Mouse (Mus musculus) midbrain, embryonic 15.5 days (tissue): ENCODE results near the gene Nat8f3. TPM values are rescaled to one million over a fixed set of nuclear protein-coding genes. Genes with fewer than 3 reads are reported as not detected.
"Not testable (repeated sequence)": the region's sequence is repeated elsewhere in the genome, so short reads cannot be mapped to it uniquely, and the experiment has no call there.

Experiments used
- ATAC-seq: fragments of 200-750 bp; cut with Nextera tagmentation; replicated peaks from 2 replicates; pipeline ENCODE4 v1.8.0; 2017; ENCODE audit warnings: moderate TSS enrichment
- H3K27ac ChIP-seq: fragments of 300-500 bp; sonication (generic); 2 replicates; pipeline ENCODE4 v1.5.1; 2015; ENCODE audit warnings: mild to moderate bottlenecking, inconsistent platforms
- H3K27me3 ChIP-seq: fragments of 300-500 bp; sonication (generic); replicated peaks from 2 replicates; pipeline ENCODE4 v1.6.1; 2015; ENCODE audit warnings: inconsistent platforms
- H3K36me3 ChIP-seq: fragments of 300-500 bp; sonication (generic); replicated peaks from 2 replicates; pipeline ENCODE4 v1.6.1; 2015; ENCODE audit warnings: inconsistent platforms
- H3K4me1 ChIP-seq: fragments of 300-500 bp; sonication (generic); 2 replicates; pipeline ENCODE4 v1.6.1; 2015; ENCODE audit warnings: inconsistent platforms
- H3K4me2 ChIP-seq: fragments of 300-500 bp; sonication (generic); 2 replicates; pipeline ENCODE4 v1.6.1; 2015; ENCODE audit warnings: inconsistent platforms, mild to moderate bottlenecking, moderate library complexity
- H3K4me3 ChIP-seq: fragments of 300-500 bp; sonication (generic); 2 replicates; pipeline ENCODE4 v1.5.1; 2015; ENCODE audit warnings: mild to moderate bottlenecking, inconsistent platforms
- H3K9ac ChIP-seq: fragments of 300-500 bp; sonication (generic); 2 replicates; pipeline ENCODE4 v1.6.1; 2015; ENCODE audit warnings: mild to moderate bottlenecking, inconsistent platforms
- H3K9me3 ChIP-seq: fragments of 300-500 bp; sonication (generic); 2 replicates; pipeline ENCODE4 v1.6.1; 2016; ENCODE audit warnings: inconsistent platforms
- WGBS: fragments of 180-500 bp; shearing (Covaris S2); methylation state at CpG from one replicate; pipeline ENCODE4 v1.1.7; 2015; ENCODE audit warnings: mixed read lengths; 5-methylcytosine and 5-hydroxymethylcytosine counted together
- polyA plus RNA-seq: library from polyadenylated mRNA; unstranded; fragments of >200 nt; fragmentation: Nextera tagmentation; extraction: Ambion mirVana; gene quantifications from 2 replicates; pipeline ENCODE4 v1.2.1, GENCODE M21; 2015

Nat8f3 gene
- 0.28 and 0.36 TPM in 2 replicates for polyA plus RNA-seq

DNA sequence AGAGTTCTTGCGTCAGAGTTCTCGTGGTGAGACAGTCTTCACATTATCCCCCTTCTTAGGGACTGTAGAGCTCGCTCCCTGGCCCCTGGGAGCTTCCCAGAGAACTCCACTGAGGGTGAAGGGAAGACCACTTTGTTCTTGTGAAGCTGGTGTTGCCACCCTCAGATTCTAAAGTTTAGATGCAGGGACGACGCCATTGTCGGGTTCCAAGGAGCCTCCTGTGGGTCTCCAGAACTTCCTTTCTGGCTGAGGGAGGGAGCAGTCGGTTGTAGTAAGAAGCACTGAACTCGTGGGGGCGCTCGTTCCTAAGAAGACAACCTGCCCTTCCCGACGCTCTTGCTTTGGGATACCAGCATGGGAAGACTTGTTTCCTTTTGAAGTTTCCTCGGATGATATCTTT is at the start of gene Nat8f3:
Gene Nat8f3, minus strand, starts transcription at position 223 of the 400 bp plus-strand sequence.
- not testable (repeated sequence) for H3K4me2 ChIP-seq, ATAC-seq, H3K9me3 ChIP-seq, H3K4me3 ChIP-seq, H3K27me3 ChIP-seq, H3K4me1 ChIP-seq, H3K27ac ChIP-seq, H3K36me3 ChIP-seq, H3K9ac ChIP-seq
- 63% methylated on average over 13 of the region's 13 CpGs for WGBS

DNA sequence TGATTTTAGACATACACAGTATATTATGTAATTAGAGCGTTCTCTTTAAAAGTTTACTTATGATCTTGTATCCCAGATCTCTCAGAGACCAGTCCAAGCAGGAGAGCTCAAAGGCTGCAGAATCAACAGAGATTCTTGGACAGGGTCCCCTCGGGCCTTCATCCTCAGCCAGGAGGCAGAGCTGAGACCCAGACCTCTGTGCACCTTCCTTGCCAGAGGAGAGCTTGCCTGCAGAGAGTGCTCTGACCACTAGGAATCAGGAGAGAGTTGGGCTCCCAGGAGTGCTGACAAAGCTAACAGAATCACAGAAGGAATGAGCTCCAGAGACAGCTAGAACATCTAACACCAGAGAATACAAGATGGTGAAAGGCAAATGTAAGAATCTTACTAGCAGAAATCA is 47.8 kb upstream of the Nat8f3 start:
- Histone ChIP-seq H3K4me1 (no peaks in the 10 kb centered on the region), H3K27me3 (no peaks in the 10 kb centered on the region), H3K9ac (no peak overlapping the region), H3K4me2 (no peak overlapping the region), H3K36me3 (no peaks in the 10 kb centered on the region), H3K9me3 (no peaks in the 10 kb centered on the region), H3K27ac (no peak overlapping the region), H3K4me3 (no peak overlapping the region)
- ATAC-seq = no peak
- 87% methylated on average over 2 of the region's 2 CpGs for WGBS

DNA sequence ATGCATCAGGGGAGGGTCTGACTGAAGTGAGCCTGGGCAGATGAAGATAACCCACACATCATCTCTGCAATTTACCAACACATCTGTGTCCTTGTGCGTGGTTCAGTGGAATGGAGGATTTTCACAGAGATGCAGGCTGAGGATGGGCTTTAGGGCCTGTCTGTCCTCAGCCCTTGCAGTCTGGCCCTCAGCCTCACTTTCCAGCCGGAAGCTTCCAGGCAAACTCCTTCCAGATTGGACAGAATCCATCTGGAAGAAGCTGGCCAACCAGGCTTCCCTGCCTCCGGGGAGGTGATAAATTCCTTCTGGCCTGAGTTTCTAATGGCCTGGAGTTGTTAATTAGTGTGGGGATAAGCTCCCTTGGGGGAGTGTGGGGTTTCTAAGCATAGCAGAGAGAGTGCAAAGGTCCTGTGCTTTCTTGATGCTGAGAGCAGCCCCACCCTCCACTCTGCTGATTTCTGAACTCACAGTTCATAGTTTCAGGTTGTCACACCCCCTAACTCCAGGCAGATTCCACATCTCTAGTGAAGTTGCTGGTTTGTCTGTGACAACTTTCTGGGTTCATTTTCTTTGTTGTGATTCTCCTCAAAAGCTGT is 45.5 kb upstream of the Nat8f3 start:
- not testable (repeated sequence) for ATAC-seq, H3K27me3 ChIP-seq, H3K36me3 ChIP-seq, H3K4me2 ChIP-seq, H3K9me3 ChIP-seq, H3K4me3 ChIP-seq, H3K9ac ChIP-seq, H3K4me1 ChIP-seq, H3K27ac ChIP-seq
- WGBS = 68% methylated on average over 3 of the region's 3 CpGs

DNA sequence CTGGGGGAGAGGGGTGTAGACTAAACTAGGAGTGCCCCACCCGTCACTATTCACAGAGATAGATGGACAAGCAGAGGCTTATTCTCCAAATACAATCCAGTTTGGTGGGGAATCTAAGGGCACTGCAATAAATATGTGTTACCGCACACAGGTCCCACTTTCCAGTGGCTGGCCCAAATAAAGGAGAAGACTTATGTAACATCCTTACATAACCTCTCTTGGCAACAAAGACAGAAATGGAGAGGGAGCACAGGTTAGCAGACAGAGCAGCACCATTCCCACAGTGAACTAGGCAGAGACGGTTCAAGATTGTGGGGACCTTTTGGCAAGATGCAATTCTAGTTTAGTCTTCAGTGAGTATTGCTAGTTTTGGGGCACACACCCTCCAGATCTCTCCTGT is 45.0 kb upstream of the Nat8f3 start:
- H3K36me3 ChIP-seq, ATAC-seq, H3K27ac ChIP-seq, H3K4me3 ChIP-seq, H3K4me1 ChIP-seq, H3K9me3 ChIP-seq, H3K4me2 ChIP-seq, H3K27me3 ChIP-seq, H3K9ac ChIP-seq: not testable (repeated sequence)
- WGBS = 88% methylated on average over 3 of the region's 3 CpGs

DNA sequence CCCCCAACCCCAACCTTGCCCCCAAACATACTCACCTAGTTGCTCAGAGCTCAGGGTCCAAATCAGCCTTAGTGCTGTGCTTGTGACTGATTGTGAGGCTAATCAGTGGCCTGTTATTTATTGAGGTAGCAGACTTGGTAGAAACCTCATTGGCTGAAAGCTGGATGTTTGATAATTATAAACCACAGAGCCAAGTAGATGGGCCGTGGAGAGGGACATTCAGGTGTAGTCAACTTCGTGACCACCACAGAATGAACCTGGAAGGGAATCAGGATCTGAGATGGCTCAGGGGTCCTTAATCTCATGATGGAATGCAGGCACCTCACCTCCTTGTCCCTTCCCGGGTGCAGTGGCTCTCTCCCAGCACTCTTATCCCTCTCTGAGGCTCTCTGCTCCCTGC is 44.2 kb upstream of the Nat8f3 start:
- not testable (repeated sequence) for H3K4me3 ChIP-seq, H3K27ac ChIP-seq, H3K9me3 ChIP-seq, H3K36me3 ChIP-seq, ATAC-seq, H3K4me2 ChIP-seq, H3K4me1 ChIP-seq, H3K9ac ChIP-seq, H3K27me3 ChIP-seq
- whole genome bisulfite sequencing = 78% methylated on average over 3 of the region's 3 CpGs

DNA sequence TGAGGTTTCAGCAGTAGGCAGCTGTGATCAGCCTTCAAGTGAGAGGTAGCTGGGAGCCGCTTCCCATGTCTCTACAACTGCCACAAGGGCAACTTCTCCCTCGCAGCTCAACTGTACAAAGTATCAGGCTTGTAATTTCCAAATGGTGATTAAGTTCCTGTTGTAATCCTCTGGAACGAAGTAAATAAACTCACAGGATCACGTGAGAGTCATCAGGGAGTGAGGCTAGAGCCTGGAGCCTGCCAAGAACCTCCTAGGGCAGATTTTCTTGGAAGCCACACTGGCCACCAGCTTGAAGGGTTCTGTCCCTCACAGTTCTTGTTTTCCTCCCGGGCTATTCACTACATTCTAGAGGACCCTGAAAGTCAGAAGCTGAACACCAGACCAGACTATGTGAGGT is 37.6 kb upstream of the Nat8f3 start:
- H3K36me3 ChIP-seq, H3K9me3 ChIP-seq, H3K4me3 ChIP-seq, H3K4me1 ChIP-seq, H3K9ac ChIP-seq, ATAC-seq, H3K4me2 ChIP-seq, H3K27ac ChIP-seq, H3K27me3 ChIP-seq: not testable (repeated sequence)
- 75% methylated on average over 5 of the region's 5 CpGs for WGBS

DNA sequence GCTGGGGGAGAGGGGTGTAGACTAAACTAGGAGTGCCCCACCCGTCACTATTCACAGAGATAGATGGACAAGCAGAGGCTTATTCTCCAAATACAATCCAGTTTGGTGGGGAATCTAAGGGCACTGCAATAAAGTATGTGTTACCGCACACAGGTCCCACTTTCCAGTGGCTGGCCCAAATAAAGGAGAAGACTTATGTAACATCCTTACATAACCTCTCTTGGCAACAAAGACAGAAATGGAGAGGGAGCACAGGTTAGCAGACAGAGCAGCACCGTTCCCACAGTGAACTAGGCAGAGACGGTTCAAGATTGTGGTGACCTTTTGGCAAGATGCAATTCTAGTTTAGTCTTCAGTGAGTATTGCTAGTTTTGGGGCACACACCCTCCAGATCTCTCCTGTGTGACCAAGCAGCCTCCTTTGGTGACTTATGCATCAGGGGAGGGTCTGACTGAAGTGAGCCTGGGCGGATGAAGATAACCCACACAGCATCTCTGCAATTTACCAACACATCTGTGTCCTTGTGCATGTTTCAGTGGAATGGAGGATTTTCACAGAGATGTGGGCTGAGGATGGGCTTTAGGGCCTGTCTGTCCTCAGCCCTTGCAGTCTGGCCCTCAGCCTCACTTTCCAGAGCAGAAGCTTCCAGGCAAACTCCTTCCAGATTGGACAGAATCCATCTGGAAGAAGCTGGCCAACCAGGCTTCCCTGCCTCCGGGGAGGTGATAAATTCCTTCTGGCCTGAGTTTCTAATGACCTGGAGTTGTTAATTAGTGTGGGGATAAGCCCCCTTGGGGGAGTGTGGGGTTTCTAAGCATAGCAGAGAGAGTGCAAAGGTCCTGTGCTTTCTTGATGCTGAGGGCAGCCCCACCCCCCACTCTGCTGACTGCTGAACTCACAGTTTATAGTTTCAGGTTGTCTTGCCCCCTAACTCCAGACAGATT is 2.2 kb downstream of the Nat8f3 start:
- WGBS = 79% methylated on average over 6 of the region's 6 CpGs
- H3K4me2 ChIP-seq, H3K4me3 ChIP-seq, H3K4me1 ChIP-seq, H3K36me3 ChIP-seq, H3K9ac ChIP-seq, ATAC-seq, H3K27ac ChIP-seq, H3K27me3 ChIP-seq, H3K9me3 ChIP-seq: not testable (repeated sequence)

DNA sequence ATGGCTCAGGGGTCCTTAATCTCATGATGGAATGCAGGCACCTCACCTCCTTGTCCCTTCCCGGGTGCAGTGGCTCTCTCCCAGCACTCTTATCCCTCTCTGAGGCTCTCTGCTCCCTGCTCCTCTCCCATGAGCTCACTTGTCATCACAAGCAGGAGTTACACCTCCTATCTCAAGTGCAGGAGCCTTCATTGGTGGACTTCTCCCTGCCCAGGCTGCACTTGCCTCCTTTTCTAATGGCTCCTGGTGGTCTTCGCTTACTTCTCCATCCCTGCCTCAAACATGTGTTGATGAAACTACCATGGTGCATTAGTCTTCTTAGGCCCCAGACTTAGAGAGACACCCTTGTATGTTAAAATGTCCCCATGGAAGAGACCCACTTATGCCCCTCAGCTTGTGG is 2.9 kb downstream of the Nat8f3 start:
- not testable (repeated sequence) for H3K27me3 ChIP-seq, H3K27ac ChIP-seq, H3K36me3 ChIP-seq, H3K4me2 ChIP-seq, H3K4me1 ChIP-seq, H3K4me3 ChIP-seq, ATAC-seq, H3K9me3 ChIP-seq, H3K9ac ChIP-seq
- WGBS = 56% methylated on average over 2 of the region's 2 CpGs

DNA sequence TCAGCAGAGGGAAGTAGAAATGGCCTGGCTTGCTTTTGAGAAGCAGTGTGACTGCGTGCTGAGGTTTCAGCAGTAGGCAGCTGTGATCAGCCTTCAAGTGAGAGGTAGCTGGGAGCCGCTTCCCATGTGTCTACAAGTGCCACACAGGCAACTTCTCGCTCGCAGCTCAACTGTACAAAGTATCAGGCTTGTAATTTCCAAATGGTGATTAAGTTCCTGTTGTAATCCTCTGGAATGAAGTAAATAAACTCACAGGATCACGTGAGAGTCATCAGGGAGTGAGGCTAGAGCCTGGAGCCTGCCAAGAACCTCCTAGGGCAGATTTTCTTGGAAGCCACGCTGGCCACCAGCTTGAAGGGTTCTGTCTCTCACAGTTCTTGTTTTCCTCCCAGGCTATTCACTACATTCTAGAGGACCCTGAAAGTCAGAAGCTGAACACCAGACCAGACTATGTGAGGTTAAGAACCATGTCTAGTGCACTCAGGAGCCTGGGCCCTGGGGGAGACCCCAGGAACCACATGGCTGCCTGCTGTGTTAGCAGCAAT is 9.8 kb downstream of the Nat8f3 start:
- 71% methylated on average over 4 of the region's 6 CpGs for WGBS
- H3K36me3 ChIP-seq, H3K4me1 ChIP-seq, H3K9ac ChIP-seq, H3K9me3 ChIP-seq, H3K27ac ChIP-seq, ATAC-seq, H3K4me3 ChIP-seq, H3K4me2 ChIP-seq, H3K27me3 ChIP-seq: not testable (repeated sequence)

DNA sequence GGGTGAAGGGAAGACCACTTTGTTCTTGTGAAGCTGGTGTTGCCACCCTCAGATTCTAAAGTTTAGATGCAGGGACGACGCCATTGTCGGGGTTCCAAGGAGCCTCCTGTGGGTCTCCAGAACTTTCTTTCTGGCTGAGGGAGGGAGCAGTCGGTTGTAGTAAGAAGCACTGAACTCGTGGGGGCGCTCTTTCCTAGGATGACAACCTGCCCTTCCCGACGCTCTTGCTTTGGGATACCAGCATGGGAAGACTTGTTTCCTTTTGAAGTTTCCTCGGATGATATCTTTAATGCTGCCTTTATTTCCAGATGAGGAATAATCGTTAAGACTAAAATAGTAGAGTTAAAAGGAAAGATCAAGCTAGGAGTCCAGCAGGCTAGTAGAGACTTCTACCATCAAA is 52.4 kb downstream of the Nat8f3 start, which contains the start of gene Nat8f7:
Gene Nat8f7, minus strand, starts transcription at position 101 of the 400 bp plus-strand sequence.
- not testable (repeated sequence) for H3K4me3 ChIP-seq, ATAC-seq, H3K9me3 ChIP-seq, H3K4me1 ChIP-seq, H3K27ac ChIP-seq, H3K9ac ChIP-seq, H3K36me3 ChIP-seq, H3K27me3 ChIP-seq, H3K4me2 ChIP-seq
- WGBS = 83% methylated on average over 10 of the region's 10 CpGs

DNA sequence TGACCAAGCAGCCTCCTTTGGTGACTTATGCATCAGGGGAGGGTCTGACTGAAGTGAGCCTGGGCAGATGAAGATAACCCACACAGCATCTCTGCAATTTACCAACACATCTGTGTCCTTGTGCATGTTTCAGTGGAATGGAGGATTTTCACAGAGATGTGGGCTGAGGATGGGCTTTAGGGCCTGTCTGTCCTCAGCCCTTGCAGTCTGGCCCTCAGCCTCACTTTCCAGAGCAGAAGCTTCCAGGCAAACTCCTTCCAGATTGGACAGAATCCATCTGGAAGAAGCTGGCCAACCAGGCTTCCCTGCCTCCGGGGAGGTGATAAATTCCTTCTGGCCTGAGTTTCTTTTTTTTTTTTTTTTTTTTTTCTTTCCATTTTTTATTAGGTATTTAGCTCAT is 55.9 kb downstream of the Nat8f3 start:
- H3K27ac ChIP-seq, H3K4me2 ChIP-seq, H3K9ac ChIP-seq, H3K36me3 ChIP-seq, ATAC-seq, H3K4me1 ChIP-seq, H3K4me3 ChIP-seq, H3K27me3 ChIP-seq, H3K9me3 ChIP-seq: not testable (repeated sequence)
- WGBS = 100% methylated on average over 1 of the region's 1 CpGs

DNA sequence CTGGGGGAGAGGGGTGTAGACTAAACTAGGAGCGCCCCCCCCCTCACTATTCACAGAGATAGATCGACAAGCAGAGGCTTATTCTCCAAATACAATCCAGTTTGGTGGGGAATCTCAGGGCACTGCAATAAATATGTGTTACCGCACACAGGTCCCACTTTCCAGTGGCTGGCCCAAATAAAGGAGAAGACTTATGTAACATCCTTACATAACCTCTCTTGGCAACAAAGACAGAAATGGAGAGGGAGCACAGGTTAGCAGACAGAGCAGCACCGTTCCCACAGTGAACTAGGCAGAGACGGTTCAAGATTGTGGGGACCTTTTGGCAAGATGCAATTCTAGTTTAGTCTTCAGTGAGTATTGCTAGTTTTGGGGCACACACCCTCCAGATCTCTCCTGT is 56.3 kb downstream of the Nat8f3 start:
- not testable (repeated sequence) for H3K4me3 ChIP-seq, H3K27me3 ChIP-seq, H3K4me2 ChIP-seq, H3K4me1 ChIP-seq, H3K9me3 ChIP-seq, H3K9ac ChIP-seq, H3K27ac ChIP-seq, H3K36me3 ChIP-seq, ATAC-seq
- 96% methylated on average over 5 of the region's 5 CpGs for WGBS

DNA sequence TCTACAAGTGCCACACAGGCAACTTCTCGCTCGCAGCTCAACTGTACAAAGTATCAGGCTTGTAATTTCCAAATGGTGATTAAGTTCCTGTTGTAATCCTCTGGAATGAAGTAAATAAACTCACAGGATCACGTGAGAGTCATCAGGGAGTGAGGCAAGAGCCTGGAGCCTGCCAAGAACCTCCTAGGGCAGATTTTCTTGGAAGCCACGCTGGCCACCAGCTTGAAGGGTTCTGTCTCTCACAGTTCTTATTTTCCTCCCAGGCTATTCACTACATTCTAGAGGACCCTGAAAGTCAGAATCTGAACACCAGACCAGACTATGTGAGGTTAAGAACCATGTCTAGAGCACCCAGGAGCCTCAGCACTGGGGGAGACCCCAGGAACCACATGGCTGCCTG is 63.6 kb downstream of the Nat8f3 start:
- not testable (repeated sequence) for H3K4me2 ChIP-seq, H3K4me1 ChIP-seq, H3K4me3 ChIP-seq, H3K27ac ChIP-seq, ATAC-seq, H3K9me3 ChIP-seq, H3K36me3 ChIP-seq, H3K9ac ChIP-seq, H3K27me3 ChIP-seq
- WGBS = 93% methylated on average over 2 of the region's 4 CpGs
